Mouse (Mus musculus): ENCODE data around the gene Snx30. TPM values are rescaled to one million over a fixed set of nuclear protein-coding genes. Genes with fewer than 3 reads are reported as not detected.

The Snx30 gene
- polyA plus RNA-seq, 1 experiment from 2014 or later = 20.5 TPM

GRCm38 (mm10) chr4:59892731-59893130 is 87.1 kb downstream of the Snx30 start:
- no peak overlapping the region for H3K4me2 ChIP-seq (ENCODE audit: low read depth, low read length)
- H3K27me3 ChIP-seq (ENCODE audit: control insufficient read depth, insufficient read depth, low read length) = no peaks in the 10 kb centered on the region
- no peaks in the 10 kb centered on the region for H3K4me1 ChIP-seq (ENCODE audit: control insufficient read depth, insufficient read depth, low read length)
- H3K27ac ChIP-seq (ENCODE audit: low read depth, low read length) = no peak overlapping the region
- no peak overlapping the region for H3K9ac ChIP-seq (replicated peaks; ENCODE audit: low read depth, low read length)
- H3K4me3 ChIP-seq (ENCODE audit: low read depth, low read length) = no peak overlapping the region
- WGBS = 95% methylated on average over 5 of the region's 5 CpGs
- no peak for ATAC-seq (ENCODE audit: low read depth)
- no peaks in the 10 kb centered on the region for H3K9me3 ChIP-seq (ENCODE audit: control insufficient read depth, low read length)
- H3K36me3 ChIP-seq (ENCODE audit: control insufficient read depth, insufficient read depth, low read length) = no peaks in the 10 kb centered on the region; the same call in 1 of the 2 replicates

- Histone ChIP-seq H3K4me3 (ENCODE audit: low read depth, low read length) (no peak overlapping the region), H3K27ac (ENCODE audit: low read depth, low read length) (no peak overlapping the region), H3K9me3 (ENCODE audit: control insufficient read depth, low read length) (no peaks in the 10 kb centered on the region), H3K36me3 (ENCODE audit: control insufficient read depth, insufficient read depth, low read length) (no peaks in the 10 kb centered on the region; the same call in 1 of the 2 replicates), H3K4me2 (ENCODE audit: low read depth, low read length) (no peak overlapping the region), H3K9ac (replicated peaks; ENCODE audit: low read depth, low read length) (no peak overlapping the region), H3K27me3 (ENCODE audit: control insufficient read depth, insufficient read depth, low read length) (no peaks in the 10 kb centered on the region), H3K4me1 (ENCODE audit: control insufficient read depth, insufficient read depth, low read length) (no peaks in the 10 kb centered on the region)
- no peak for ATAC-seq (ENCODE audit: low read depth)
- 94% methylated on average over 8 of the region's 8 CpGs for WGBS
These were observed 88.8 kb downstream of the Snx30 start for GRCm38 (mm10) chr4:59894415-59894814.

GRCm38 (mm10) chr4:59894977-59895575 is 89.4 kb downstream of the Snx30 start:
- H3K4me2 ChIP-seq (ENCODE audit: low read depth, low read length) = no peak overlapping the region
- H3K9me3 ChIP-seq (ENCODE audit: control insufficient read depth, low read length) = no peaks in the 10 kb centered on the region
- ATAC-seq (ENCODE audit: low read depth) = no peak
- no peaks in the 10 kb centered on the region for H3K4me1 ChIP-seq (ENCODE audit: control insufficient read depth, insufficient read depth, low read length)
- peaks cover 3% of the 10 kb centered on the region; the same call in 1 of the 2 replicates for H3K36me3 ChIP-seq (ENCODE audit: control insufficient read depth, insufficient read depth, low read length)
- H3K27me3 ChIP-seq (ENCODE audit: control insufficient read depth, insufficient read depth, low read length) = no peaks in the 10 kb centered on the region
- WGBS = 94% methylated on average over 3 of the region's 3 CpGs
- no peak overlapping the region for H3K27ac ChIP-seq (ENCODE audit: low read depth, low read length)
- no peak overlapping the region for H3K4me3 ChIP-seq (ENCODE audit: low read depth, low read length)
- no peak overlapping the region for H3K9ac ChIP-seq (replicated peaks; ENCODE audit: low read depth, low read length)

GRCm38 (mm10) chr4:59896000-59896399 is 90.4 kb downstream of the Snx30 start:
- no peaks in the 10 kb centered on the region for H3K9me3 ChIP-seq (ENCODE audit: control insufficient read depth, low read length)
- peaks cover 3% of the 10 kb centered on the region; the same call in 1 of the 2 replicates for H3K36me3 ChIP-seq (ENCODE audit: control insufficient read depth, insufficient read depth, low read length)
- no peak overlapping the region for H3K4me2 ChIP-seq (ENCODE audit: low read depth, low read length)
- H3K27me3 ChIP-seq (ENCODE audit: control insufficient read depth, insufficient read depth, low read length) = no peaks in the 10 kb centered on the region
- no peak for ATAC-seq (ENCODE audit: low read depth)
- H3K27ac ChIP-seq (ENCODE audit: low read depth, low read length) = no peak overlapping the region
- H3K4me3 ChIP-seq (ENCODE audit: low read depth, low read length) = no peak overlapping the region
- H3K4me1 ChIP-seq (ENCODE audit: control insufficient read depth, insufficient read depth, low read length) = no peaks in the 10 kb centered on the region
- WGBS = 74% methylated on average over 5 of the region's 5 CpGs
- H3K9ac ChIP-seq (replicated peaks; ENCODE audit: low read depth, low read length) = no peak overlapping the region

- H3K4me1 ChIP-seq (ENCODE audit: control insufficient read depth, insufficient read depth, low read length) = no peaks in the 10 kb centered on the region
- no peaks in the 10 kb centered on the region for H3K27me3 ChIP-seq (ENCODE audit: control insufficient read depth, insufficient read depth, low read length)
- H3K4me3 ChIP-seq (ENCODE audit: low read depth, low read length) = no peak overlapping the region
- no peak overlapping the region for H3K4me2 ChIP-seq (ENCODE audit: low read depth, low read length)
- H3K36me3 ChIP-seq (ENCODE audit: control insufficient read depth, insufficient read depth, low read length) = peaks cover 3% of the 10 kb centered on the region; the same call in 1 of the 2 replicates
- no peak for ATAC-seq (ENCODE audit: low read depth)
- no peaks in the 10 kb centered on the region for H3K9me3 ChIP-seq (ENCODE audit: control insufficient read depth, low read length)
- 87% methylated on average over 12 of the region's 12 CpGs for WGBS
- no peak overlapping the region for H3K27ac ChIP-seq (ENCODE audit: low read depth, low read length)
- no peak overlapping the region for H3K9ac ChIP-seq (replicated peaks; ENCODE audit: low read depth, low read length)
These were observed 92.3 kb downstream of the Snx30 start for GRCm38 (mm10) chr4:59897814-59898520.

- no peak overlapping the region for H3K4me2 ChIP-seq (ENCODE audit: low read depth, low read length)
- H3K27me3 ChIP-seq (ENCODE audit: control insufficient read depth, insufficient read depth, low read length) = no peaks in the 10 kb centered on the region
- 91% methylated on average over 9 of the region's 9 CpGs for WGBS
- peaks cover 3% of the 10 kb centered on the region; the same call in 1 of the 2 replicates for H3K36me3 ChIP-seq (ENCODE audit: control insufficient read depth, insufficient read depth, low read length)
- no peak overlapping the region for H3K4me3 ChIP-seq (ENCODE audit: low read depth, low read length)
- no peaks in the 10 kb centered on the region for H3K4me1 ChIP-seq (ENCODE audit: control insufficient read depth, insufficient read depth, low read length)
- H3K9me3 ChIP-seq (ENCODE audit: control insufficient read depth, low read length) = no peaks in the 10 kb centered on the region
- H3K9ac ChIP-seq (replicated peaks; ENCODE audit: low read depth, low read length) = no peak overlapping the region
- ATAC-seq (ENCODE audit: low read depth) = no peak
- no peak overlapping the region for H3K27ac ChIP-seq (ENCODE audit: low read depth, low read length)
These were observed 92.9 kb downstream of the Snx30 start for GRCm38 (mm10) chr4:59898521-59898919.

GRCm38 (mm10) chr4:59901810-59902209 is 96.2 kb downstream of the Snx30 start:
- Histone ChIP-seq H3K9ac (replicated peaks; ENCODE audit: low read depth, low read length) (no peak overlapping the region), H3K9me3 (ENCODE audit: control insufficient read depth, low read length) (no peaks in the 10 kb centered on the region), H3K4me1 (ENCODE audit: control insufficient read depth, insufficient read depth, low read length) (no peaks in the 10 kb centered on the region), H3K4me3 (ENCODE audit: low read depth, low read length) (no peak overlapping the region), H3K36me3 (ENCODE audit: control insufficient read depth, insufficient read depth, low read length) (peaks cover 3% of the 10 kb centered on the region; the same call in 1 of the 2 replicates), H3K27ac (ENCODE audit: low read depth, low read length) (no peak overlapping the region), H3K4me2 (ENCODE audit: low read depth, low read length) (no peak overlapping the region), H3K27me3 (ENCODE audit: control insufficient read depth, insufficient read depth, low read length) (no peaks in the 10 kb centered on the region)
- no peak for ATAC-seq (ENCODE audit: low read depth)
- WGBS = 89% methylated on average over 6 of the region's 6 CpGs

GRCm38 (mm10) chr4:59902547-59902946 is 96.9 kb downstream of the Snx30 start:
- Histone ChIP-seq H3K9ac (replicated peaks; ENCODE audit: low read depth, low read length) (no peak overlapping the region), H3K27ac (ENCODE audit: low read depth, low read length) (no peak overlapping the region), H3K4me3 (ENCODE audit: low read depth, low read length) (no peak overlapping the region), H3K4me2 (ENCODE audit: low read depth, low read length) (no peak overlapping the region), H3K27me3 (ENCODE audit: control insufficient read depth, insufficient read depth, low read length) (no peaks in the 10 kb centered on the region), H3K36me3 (ENCODE audit: control insufficient read depth, insufficient read depth, low read length) (peaks cover 3% of the 10 kb centered on the region; the same call in 1 of the 2 replicates), H3K9me3 (ENCODE audit: control insufficient read depth, low read length) (no peaks in the 10 kb centered on the region), H3K4me1 (ENCODE audit: control insufficient read depth, insufficient read depth, low read length) (no peaks in the 10 kb centered on the region)
- 77% methylated on average over 6 of the region's 6 CpGs for WGBS
- no peak for ATAC-seq (ENCODE audit: low read depth)

- no peak for ATAC-seq (ENCODE audit: low read depth)
- Histone ChIP-seq H3K27me3 (ENCODE audit: control insufficient read depth, insufficient read depth, low read length) (no peaks in the 10 kb centered on the region), H3K9me3 (ENCODE audit: control insufficient read depth, low read length) (no peaks in the 10 kb centered on the region), H3K27ac (ENCODE audit: low read depth, low read length) (no peak overlapping the region), H3K4me1 (ENCODE audit: control insufficient read depth, insufficient read depth, low read length) (no peaks in the 10 kb centered on the region), H3K36me3 (ENCODE audit: control insufficient read depth, insufficient read depth, low read length) (no peaks in the 10 kb centered on the region), H3K4me3 (ENCODE audit: low read depth, low read length) (no peak overlapping the region), H3K4me2 (ENCODE audit: low read depth, low read length) (no peak overlapping the region), H3K9ac (replicated peaks; ENCODE audit: low read depth, low read length) (no peak overlapping the region)
- 86% methylated on average over 6 of the region's 6 CpGs for WGBS
These were observed 101.5 kb downstream of the Snx30 start for GRCm38 (mm10) chr4:59907092-59907491.
